Mouse (Mus musculus) ovary, postnatal 36 days (tissue): Measurements from ENCODE around the gene Fez1.
A peak's percentile ranks its signal among the peaks of the same experiment; 100 is the strongest.

Experiments used
- DNase-seq: peaks from one replicate; pipeline ENCODE4 v3.0.0; 2022; ENCODE audit warnings: low spot score, mixed read lengths

Fez1 gene

GRCm38 (mm10) chr9:36821644-36822000 lies at the start of gene Fez1:
Gene Fez1 (plus strand): TSS chr9:36821864.
- DNase-seq: peak; percentile 47

- no peak for DNase-seq
Observed at GRCm38 (mm10) chr9:36783921-36784320, 37.7 kb upstream of the Fez1 start.

- no peak for DNase-seq
Observed at GRCm38 (mm10) chr9:36792191-36792590, 29.5 kb upstream of the Fez1 start.

GRCm38 (mm10) chr9:36794487-36794886 lies 27.2 kb upstream of the Fez1 start:
- no peak for DNase-seq

- DNase-seq: no peak
Observed at GRCm38 (mm10) chr9:36795556-36795955, 26.1 kb upstream of the Fez1 start.

GRCm38 (mm10) chr9:36796224-36796623 lies 25.4 kb upstream of the Fez1 start:
- no peak for DNase-seq

- peak; percentile 96 for DNase-seq
Observed at GRCm38 (mm10) chr9:36796781-36797555, 24.7 kb upstream of the Fez1 start, which contains the start of gene Ei24. Gene Ei24 (minus strand): TSS chr9:36797393.

- DNase-seq: no peak
Observed at GRCm38 (mm10) chr9:36801961-36802360, 19.7 kb upstream of the Fez1 start.

- DNase-seq: no peak
Observed at GRCm38 (mm10) chr9:36802951-36803350, 18.7 kb upstream of the Fez1 start.

GRCm38 (mm10) chr9:36803386-36803785 lies 18.3 kb upstream of the Fez1 start:
- DNase-seq: no peak

- no peak for DNase-seq
Observed at GRCm38 (mm10) chr9:36803926-36804325, 17.7 kb upstream of the Fez1 start.

GRCm38 (mm10) chr9:36805256-36805975 lies 16.2 kb upstream of the Fez1 start:
- DNase-seq: no peak

GRCm38 (mm10) chr9:36808126-36808785 lies 13.4 kb upstream of the Fez1 start:
- DNase-seq: no peak

GRCm38 (mm10) chr9:36814486-36814885 lies 7.2 kb upstream of the Fez1 start:
- DNase-seq: no peak

- no peak for DNase-seq
Observed at GRCm38 (mm10) chr9:36818905-36819304, 2.8 kb upstream of the Fez1 start.

- DNase-seq: no peak
Observed at GRCm38 (mm10) chr9:36820969-36821643, 558 bp upstream of the Fez1 start.

- no peak for DNase-seq
Observed at GRCm38 (mm10) chr9:36822024-36822423, 360 bp downstream of the Fez1 start.

GRCm38 (mm10) chr9:36826612-36827363 lies 5.1 kb downstream of the Fez1 start:
- no peak for DNase-seq

- DNase-seq: no peak
Observed at GRCm38 (mm10) chr9:36831401-36831800, 9.7 kb downstream of the Fez1 start.

- peak; percentile 70 for DNase-seq
Observed at GRCm38 (mm10) chr9:36832529-36832928, 10.9 kb downstream of the Fez1 start.

GRCm38 (mm10) chr9:36833043-36833881 lies 11.6 kb downstream of the Fez1 start:
- DNase-seq: peak; percentile 7
